Mouse (Mus musculus) liver, embryonic 12.5 days (tissue): ENCODE results near the gene Ahnak2. TPM values are rescaled to one million over a fixed set of nuclear protein-coding genes. Genes with fewer than 3 reads are reported as not detected.

Experiments used
- ATAC-seq: fragments of 200-750 bp; cut with Nextera tagmentation; 2 replicates; pipeline ENCODE4 v1.8.0; 2017; ENCODE audit warnings: moderate number of reproducible peaks, mild to moderate bottlenecking, moderate library complexity
- H3K27ac ChIP-seq: fragments of 300-500 bp; sonication (generic); 2 replicates; pipeline ENCODE4 v1.5.1; 2016; ENCODE audit warnings: mild to moderate bottlenecking
- H3K27me3 ChIP-seq: fragments of 300-500 bp; sonication (generic); replicated peaks from 2 replicates; pipeline ENCODE4 v1.6.1; 2016; ENCODE audit warnings: mild to moderate bottlenecking, moderate library complexity
- H3K36me3 ChIP-seq: fragments of 300-500 bp; sonication (generic); 2 replicates; pipeline ENCODE4 v1.6.1; 2016; ENCODE audit warnings: mild to moderate bottlenecking, moderate library complexity
- H3K4me1 ChIP-seq: fragments of 300-500 bp; sonication (generic); 2 replicates; pipeline ENCODE4 v1.6.1; 2016
- H3K4me2 ChIP-seq: fragments of 300-500 bp; sonication (generic); 2 replicates; pipeline ENCODE4 v1.6.1; 2016; ENCODE audit warnings: mild to moderate bottlenecking, moderate library complexity
- H3K4me3 ChIP-seq: fragments of 300-500 bp; sonication (generic); 2 replicates; pipeline ENCODE4 v1.5.1; 2016; ENCODE audit warnings: mild to moderate bottlenecking, moderate library complexity
- H3K9ac ChIP-seq: fragments of 300-500 bp; sonication (generic); 2 replicates; pipeline ENCODE4 v1.6.1; 2016; ENCODE audit warnings: mild to moderate bottlenecking, moderate library complexity
- H3K9me3 ChIP-seq: fragments of 300-500 bp; sonication (generic); replicated peaks from 2 replicates; pipeline ENCODE4 v1.6.1; 2016; ENCODE audit warnings: mild to moderate bottlenecking, moderate library complexity
- WGBS: fragments of 180-500 bp; shearing (Covaris S2); methylation state at CpG from one replicate; pipeline ENCODE4 v1.1.7; 2016; ENCODE audit not compliant: insufficient replicate concordance; 5-methylcytosine and 5-hydroxymethylcytosine counted together
- polyA plus RNA-seq: library from polyadenylated mRNA; unstranded; fragments of >200 nt; fragmentation: Nextera tagmentation; extraction: Ambion mirVana; gene quantifications from 2 replicates; pipeline ENCODE4 v1.2.1, GENCODE M21; 2016

Gene Ahnak2
- polyA plus RNA-seq, 1 experiment from 2014 or later, result 0.13 TPM

DNA sequence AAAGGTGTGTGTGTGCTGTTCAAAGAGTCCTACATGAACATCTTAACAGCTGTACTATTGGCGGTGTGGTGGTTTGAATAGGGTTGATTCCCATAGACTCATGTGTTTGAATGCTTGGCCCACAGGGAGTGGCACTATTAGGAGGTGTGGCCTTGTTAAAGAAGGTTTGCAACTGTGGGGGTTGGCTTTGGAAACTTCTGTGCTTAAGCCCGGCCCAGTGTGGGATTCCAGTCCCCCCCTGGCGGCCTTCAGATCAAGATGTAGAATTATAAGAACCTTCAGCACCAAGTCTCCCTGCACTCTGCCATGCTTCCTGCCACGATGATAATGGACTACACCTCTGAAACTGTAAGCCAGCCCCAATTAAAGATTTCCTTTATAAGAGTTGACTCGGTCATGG is 30.0 kb upstream of the Ahnak2 start:
- 64% methylated on average over 5 of the region's 5 CpGs for WGBS
- H3K36me3 ChIP-seq, result peaks cover 24% of the 10 kb centered on the region
- H3K4me1 ChIP-seq, result peaks cover 32% of the 10 kb centered on the region
- no peak for ATAC-seq
- no peak overlapping the region for H3K4me2 ChIP-seq
- H3K4me3 ChIP-seq, result no peak overlapping the region
- no peaks in the 10 kb centered on the region for H3K27me3 ChIP-seq
- H3K9ac ChIP-seq, result no peak overlapping the region
- no peaks in the 10 kb centered on the region for H3K9me3 ChIP-seq
- H3K27ac ChIP-seq, result no peak overlapping the region

DNA sequence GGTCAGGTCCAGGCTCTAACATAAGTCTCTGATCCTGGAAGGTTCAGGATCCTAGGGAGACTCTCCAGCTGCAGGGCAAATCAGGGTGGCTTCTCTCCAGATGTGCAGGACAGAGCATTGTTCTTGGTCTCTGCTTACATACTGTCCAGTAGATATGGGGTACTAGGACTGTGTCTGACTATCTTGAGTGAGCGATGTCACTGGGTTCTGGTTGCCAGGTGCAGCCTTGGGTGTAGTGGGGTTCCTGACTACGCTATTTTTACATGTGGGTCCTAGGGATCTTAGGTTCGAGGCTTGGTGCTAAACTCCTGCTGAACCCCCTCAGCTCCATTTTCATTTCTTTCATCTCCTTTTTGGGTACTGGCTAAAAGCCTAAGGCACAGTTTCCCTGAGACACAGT is 28.1 kb upstream of the Ahnak2 start:
- no peaks in the 10 kb centered on the region for H3K27me3 ChIP-seq
- H3K27ac ChIP-seq, result peak overlapping the region; percentile 79; the same call in 1 of the 2 replicates
- ATAC-seq, result no peak
- peak overlapping the region; percentile 79 for H3K4me2 ChIP-seq
- H3K9ac ChIP-seq, result peak overlapping the region; percentile 75
- H3K36me3 ChIP-seq, result peaks cover 43% of the 10 kb centered on the region
- H3K9me3 ChIP-seq, result no peaks in the 10 kb centered on the region
- peak overlapping the region; percentile 93 for H3K4me3 ChIP-seq
- H3K4me1 ChIP-seq, result peaks cover 51% of the 10 kb centered on the region
- 76% methylated on average over 3 of the region's 3 CpGs for WGBS

GRCm38 (mm10) chr12:112830141-112830540 is 27.7 kb upstream of the Ahnak2 start:
- Histone ChIP-seq H3K4me3 (peak overlapping the region; percentile 93), H3K27me3 (no peaks in the 10 kb centered on the region), H3K4me2 (peak overlapping the region; percentile 79), H3K36me3 (peaks cover 46% of the 10 kb centered on the region), H3K27ac (peak overlapping the region; percentile 79), H3K4me1 (peaks cover 55% of the 10 kb centered on the region), H3K9me3 (no peaks in the 10 kb centered on the region), H3K9ac (peak overlapping the region; percentile 75)
- ATAC-seq, result no peak
- WGBS, result 20% methylated on average over 2 of the region's 2 CpGs

- Histone ChIP-seq H3K9me3 (no peaks in the 10 kb centered on the region), H3K9ac (peak within 1 kb of the TSS; percentile 97), H3K4me3 (peak within 1 kb of the TSS; percentile 93), H3K27ac (peak within 1 kb of the TSS; percentile 93), H3K36me3 (peaks cover 54% of the 10 kb centered on the region), H3K4me1 (peaks cover 63% of the 10 kb centered on the region), H3K27me3 (no peaks in the 10 kb centered on the region), H3K4me2 (peak within 1 kb of the TSS; percentile 79)
- ATAC-seq, result peak; percentile 94
- WGBS, result 1% methylated on average over 55 of the region's 72 CpGs
These were observed 26.9 kb upstream of the Ahnak2 start, which contains the start of gene Cdca4 for GRCm38 (mm10) chr12:112829244-112829864. Gene Cdca4 (minus strand): TSS chr12:112829423.

GRCm38 (mm10) chr12:112828501-112829243 is 26.2 kb upstream of the Ahnak2 start:
- peak overlapping the region; percentile 97 for H3K9ac ChIP-seq
- peak overlapping the region; percentile 93 for H3K27ac ChIP-seq
- H3K36me3 ChIP-seq, result peaks cover 61% of the 10 kb centered on the region
- peaks cover 63% of the 10 kb centered on the region for H3K4me1 ChIP-seq
- no peaks in the 10 kb centered on the region for H3K27me3 ChIP-seq
- H3K4me3 ChIP-seq, result peak overlapping the region; percentile 93
- under 1% methylated on average over 49 of the region's 51 CpGs for WGBS
- H3K9me3 ChIP-seq, result no peaks in the 10 kb centered on the region
- H3K4me2 ChIP-seq, result peak overlapping the region; percentile 71
- peak; percentile 73 for ATAC-seq

DNA sequence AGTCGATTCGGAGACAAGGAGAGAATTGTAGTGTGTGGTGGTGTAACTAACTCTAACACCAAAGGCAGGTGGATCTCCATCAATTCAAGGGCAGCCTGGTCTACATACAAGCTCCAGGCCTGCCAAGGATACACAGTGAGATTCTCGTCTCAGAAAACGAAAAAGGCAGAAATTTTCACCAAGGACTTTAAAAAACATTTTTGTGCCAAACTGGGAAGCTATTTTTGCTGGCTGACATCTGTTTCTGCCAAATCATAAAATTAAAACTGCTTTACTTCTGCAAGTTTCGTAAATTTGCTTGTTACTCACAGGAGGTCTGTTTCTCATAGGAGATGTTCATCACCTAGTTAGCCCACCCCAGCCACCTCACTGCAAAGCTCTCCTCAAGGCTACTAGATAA is 23.4 kb upstream of the Ahnak2 start:
- 73% methylated on average over 5 of the region's 5 CpGs for WGBS
- peak overlapping the region; percentile 93; the same call in 1 of the 2 replicates for H3K4me3 ChIP-seq
- H3K27me3 ChIP-seq, result no peaks in the 10 kb centered on the region
- H3K4me1 ChIP-seq, result peaks cover 81% of the 10 kb centered on the region
- peaks cover 72% of the 10 kb centered on the region for H3K36me3 ChIP-seq
- peak overlapping the region; percentile 97 for H3K9ac ChIP-seq
- 0 out of 2 replicates have a peak overlapping the region, but pooled peaks have one; percentile 7 for H3K27ac ChIP-seq
- no peak for ATAC-seq
- no peaks in the 10 kb centered on the region for H3K9me3 ChIP-seq
- H3K4me2 ChIP-seq, result peak overlapping the region; percentile 71

GRCm38 (mm10) chr12:112823221-112823620 is 20.8 kb upstream of the Ahnak2 start:
- Histone ChIP-seq H3K4me3 (no peak overlapping the region), H3K27me3 (no peaks in the 10 kb centered on the region), H3K27ac (no peak overlapping the region), H3K9me3 (no peaks in the 10 kb centered on the region), H3K36me3 (peaks cover 97% of the 10 kb centered on the region), H3K4me1 (peaks cover 78% of the 10 kb centered on the region), H3K9ac (peak overlapping the region; percentile 33; the same call in 1 of the 2 replicates), H3K4me2 (peak overlapping the region; percentile 71)
- WGBS, result 45% methylated on average over 4 of the region's 4 CpGs
- no peak for ATAC-seq

DNA sequence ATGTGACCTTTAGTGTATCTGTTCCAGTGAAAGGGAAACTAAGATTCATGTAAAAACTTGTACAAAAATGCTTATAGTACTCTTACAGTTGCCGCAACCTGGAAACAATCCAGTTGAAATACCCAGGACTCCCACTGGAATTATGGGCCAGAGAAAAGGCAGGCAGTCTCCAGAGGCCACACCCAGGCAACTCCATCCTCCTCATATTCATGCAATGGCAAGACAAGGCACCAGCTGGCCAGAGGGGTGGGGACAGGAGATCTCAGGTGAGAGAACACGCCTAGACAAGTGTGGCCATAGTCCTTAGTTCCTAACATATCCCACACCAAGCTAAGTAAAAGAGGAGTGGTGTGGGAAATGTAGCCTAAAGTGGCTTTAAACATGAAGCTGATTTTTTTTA is 20.2 kb upstream of the Ahnak2 start:
- H3K27me3 ChIP-seq, result no peaks in the 10 kb centered on the region
- 65% methylated on average over 2 of the region's 2 CpGs for WGBS
- H3K4me3 ChIP-seq, result no peak overlapping the region
- no peaks in the 10 kb centered on the region for H3K9me3 ChIP-seq
- no peak for ATAC-seq
- H3K9ac ChIP-seq, result no peak overlapping the region; the same call in 1 of the 2 replicates
- H3K4me2 ChIP-seq, result peak overlapping the region; percentile 24
- peaks cover 73% of the 10 kb centered on the region for H3K4me1 ChIP-seq
- H3K27ac ChIP-seq, result no peak overlapping the region
- peaks cover 97% of the 10 kb centered on the region for H3K36me3 ChIP-seq

GRCm38 (mm10) chr12:112821974-112822373 is 19.5 kb upstream of the Ahnak2 start:
- no peaks in the 10 kb centered on the region for H3K27me3 ChIP-seq
- no peak overlapping the region for H3K27ac ChIP-seq
- no peak overlapping the region for H3K9ac ChIP-seq
- H3K4me3 ChIP-seq, result peak overlapping the region; percentile 3; the same call in 1 of the 2 replicates
- H3K4me1 ChIP-seq, result peaks cover 66% of the 10 kb centered on the region
- no peak for ATAC-seq
- no peaks in the 10 kb centered on the region for H3K9me3 ChIP-seq
- WGBS, result 36% methylated on average over 4 of the region's 4 CpGs
- H3K4me2 ChIP-seq, result 0 out of 2 replicates have a peak overlapping the region, but pooled peaks have one; percentile 15
- H3K36me3 ChIP-seq, result peaks cover 97% of the 10 kb centered on the region

DNA sequence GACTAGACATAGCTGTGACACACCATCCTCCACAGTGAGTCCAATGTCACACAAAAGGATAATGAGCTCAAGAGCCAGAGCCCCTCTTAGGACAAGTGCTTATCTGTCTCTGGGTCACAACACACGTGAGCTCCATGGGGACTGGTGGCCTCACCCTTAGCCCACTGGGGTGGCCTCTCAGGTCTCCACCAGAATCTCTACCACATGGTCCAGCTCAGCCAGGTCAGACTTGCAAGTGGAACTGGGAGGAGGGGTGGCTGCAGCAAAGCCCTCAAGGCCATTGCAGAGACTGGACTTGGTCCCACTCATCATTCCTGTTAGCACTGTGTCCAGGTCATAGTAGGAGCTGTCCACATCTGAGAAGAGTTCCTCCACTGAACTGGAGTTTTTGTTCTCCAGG is 18.8 kb upstream of the Ahnak2 start:
- H3K9ac ChIP-seq, result no peak overlapping the region; the same call in 1 of the 2 replicates
- H3K27me3 ChIP-seq, result no peaks in the 10 kb centered on the region
- H3K4me3 ChIP-seq, result no peak overlapping the region
- peaks cover 97% of the 10 kb centered on the region for H3K36me3 ChIP-seq
- peaks cover 58% of the 10 kb centered on the region for H3K4me1 ChIP-seq
- H3K9me3 ChIP-seq, result no peaks in the 10 kb centered on the region
- ATAC-seq, result no peak; the same call in 1 of the 2 replicates
- WGBS, result 22% methylated on average over 1 of the region's 1 CpGs
- H3K27ac ChIP-seq, result no peak overlapping the region
- no peak overlapping the region for H3K4me2 ChIP-seq

GRCm38 (mm10) chr12:112820401-112820999 is 18.0 kb upstream of the Ahnak2 start:
- WGBS, result 81% methylated on average over 12 of the region's 12 CpGs
- Histone ChIP-seq H3K27me3 (no peaks in the 10 kb centered on the region), H3K4me3 (no peak overlapping the region), H3K9ac (no peak overlapping the region), H3K4me1 (peaks cover 51% of the 10 kb centered on the region), H3K4me2 (no peak overlapping the region), H3K9me3 (no peaks in the 10 kb centered on the region), H3K27ac (no peak overlapping the region), H3K36me3 (peaks cover 97% of the 10 kb centered on the region)
- ATAC-seq, result no peak
